Mouse (Mus musculus) embryonic fibroblast, embryonic 13.5 days (primary cell): ENCODE measurements around the gene Sectm1a.

Experiments
- CTCF ChIP-seq: IDR thresholded peaks from 2 replicates; pipeline ENCODE4 v1.5.1; 2011; ENCODE audit warnings: mild to moderate bottlenecking, control low read depth, low read length, moderate library complexity, borderline replicate concordance; ENCODE audit not compliant: insufficient read depth
- POLR2A ChIP-seq: IDR thresholded peaks from 2 replicates; pipeline ENCODE4 v1.6.1; 2011; ENCODE audit warnings: low read depth, mild to moderate bottlenecking, control low read depth, low read length, moderate library complexity

GRCm38 (mm10) chr11:121088997-121089396, 8.0 kb upstream of the Sectm1a start:
- no peak for TF ChIP-seq CTCF
- no peak for TF ChIP-seq POLR2A
